Mouse (Mus musculus) spleen, adult 2 months (tissue): ENCODE data around the gene Ctps2. TPM values are rescaled to one million over a fixed set of nuclear protein-coding genes. Genes with fewer than 3 reads are reported as not detected.

Experiments used
- DNase-seq, 2 experiments: peaks; one replicate each; pipeline versions ENCODE4 v3.0.0 to v3.0.0-alpha.2; 2012 to 2021; ENCODE audit warnings: low spot score in 2 of 2, low read depth in 1 of 2
- H3K27ac ChIP-seq: fragments of 200-500 bp; 2 replicates; pipeline ENCODE4 v1.5.1; 2012; ENCODE audit warnings: low read length, inconsistent platforms; ENCODE audit not compliant: insufficient read depth
- H3K27me3 ChIP-seq: fragments of 200-500 bp; 2 replicates; pipeline ENCODE4 v1.6.1; 2012; ENCODE audit warnings: mild to moderate bottlenecking, moderate library complexity, low read length, inconsistent platforms; ENCODE audit not compliant: control insufficient read depth, insufficient read depth
- H3K36me3 ChIP-seq: fragments of 200-500 bp; 2 replicates; pipeline ENCODE4 v1.6.1; 2012; ENCODE audit warnings: mild to moderate bottlenecking, low read length, inconsistent platforms; ENCODE audit not compliant: control insufficient read depth, insufficient read depth
- H3K4me1 ChIP-seq: fragments of 200-500 bp; 2 replicates; pipeline ENCODE4 v1.6.1; 2011; ENCODE audit warnings: inconsistent platforms; ENCODE audit not compliant: control insufficient read depth, insufficient read depth, insufficient read length
- H3K4me3 ChIP-seq: fragments of 200-500 bp; 2 replicates; pipeline ENCODE4 v1.5.1; 2011; ENCODE audit warnings: mild to moderate bottlenecking, inconsistent platforms; ENCODE audit not compliant: insufficient read depth, insufficient read length; ENCODE audit errors: extremely low read depth
- CTCF ChIP-seq: fragments of 200-500 bp; IDR thresholded peaks from 2 replicates; pipeline ENCODE4 v1.5.1; 2011; ENCODE audit warnings: mild to moderate bottlenecking, inconsistent platforms; ENCODE audit not compliant: insufficient read depth, insufficient read length, insufficient replicate concordance; ENCODE audit errors: extremely low read depth
- POLR2A ChIP-seq: fragments of 200-500 bp; IDR thresholded peaks from 2 replicates; pipeline ENCODE4 v1.6.1; 2011; ENCODE audit warnings: low read depth, low read length, inconsistent platforms
- WGBS: fragments of 180-500 bp; shearing (Covaris S2); methylation state at CpG from one replicate; pipeline ENCODE4 v1.1.7; 2018; 5-methylcytosine and 5-hydroxymethylcytosine counted together
- polyA plus RNA-seq: library from polyadenylated mRNA; depleted of rRNA; stranded (reverse); fragments of >200 nt; gene quantifications from 2 replicates; pipeline ENCODE4 v1.2.3, GENCODE M21; 2012

Gene Ctps2
- polyA plus RNA-seq, 1 experiment, result 11.0 TPM

GRCm38 (mm10) chrX:162931467-162931866, 30.4 kb downstream of the Ctps2 start:
- TF ChIP-seq POLR2A (no peak), CTCF (no peak)
- Histone ChIP-seq H3K36me3 (peaks cover 11% of the 10 kb centered on the region), H3K4me3 (no peak overlapping the region), H3K27me3 (no peaks in the 10 kb centered on the region), H3K4me1 (no peaks in the 10 kb centered on the region), H3K27ac (no peak overlapping the region)
- DNase-seq, result no peak
- WGBS, result 88% methylated on average over 2 of the region's 2 CpGs

DNA sequence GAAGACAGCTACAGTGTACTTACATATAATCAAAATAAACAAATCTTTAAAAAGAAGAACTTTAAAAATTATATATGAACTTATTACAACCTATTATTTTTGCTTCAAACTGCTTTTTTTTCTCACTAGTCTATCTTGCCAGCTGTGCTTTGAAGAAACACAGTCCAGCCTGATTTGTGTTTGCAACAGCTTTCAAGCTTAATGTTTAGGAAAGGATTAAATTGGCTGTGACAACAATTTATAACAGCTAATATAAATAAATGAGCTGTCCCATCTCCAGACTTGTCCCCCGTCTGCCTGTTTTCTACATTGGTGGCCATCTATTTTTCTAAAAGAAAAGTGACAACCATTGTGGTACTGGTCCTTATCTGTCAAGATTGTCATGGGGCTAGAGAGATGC, 41.0 kb downstream of the Ctps2 start:
- no peaks in the 10 kb centered on the region for H3K27me3 ChIP-seq
- no peak overlapping the region for H3K4me3 ChIP-seq
- no peak for DNase-seq
- peaks cover 3% of the 10 kb centered on the region for H3K36me3 ChIP-seq
- H3K27ac ChIP-seq, result no peak overlapping the region
- 90% methylated on average over 1 of the region's 1 CpGs for WGBS
- no peak for TF ChIP-seq POLR2A
- no peak for TF ChIP-seq CTCF
- no peaks in the 10 kb centered on the region for H3K4me1 ChIP-seq

DNA sequence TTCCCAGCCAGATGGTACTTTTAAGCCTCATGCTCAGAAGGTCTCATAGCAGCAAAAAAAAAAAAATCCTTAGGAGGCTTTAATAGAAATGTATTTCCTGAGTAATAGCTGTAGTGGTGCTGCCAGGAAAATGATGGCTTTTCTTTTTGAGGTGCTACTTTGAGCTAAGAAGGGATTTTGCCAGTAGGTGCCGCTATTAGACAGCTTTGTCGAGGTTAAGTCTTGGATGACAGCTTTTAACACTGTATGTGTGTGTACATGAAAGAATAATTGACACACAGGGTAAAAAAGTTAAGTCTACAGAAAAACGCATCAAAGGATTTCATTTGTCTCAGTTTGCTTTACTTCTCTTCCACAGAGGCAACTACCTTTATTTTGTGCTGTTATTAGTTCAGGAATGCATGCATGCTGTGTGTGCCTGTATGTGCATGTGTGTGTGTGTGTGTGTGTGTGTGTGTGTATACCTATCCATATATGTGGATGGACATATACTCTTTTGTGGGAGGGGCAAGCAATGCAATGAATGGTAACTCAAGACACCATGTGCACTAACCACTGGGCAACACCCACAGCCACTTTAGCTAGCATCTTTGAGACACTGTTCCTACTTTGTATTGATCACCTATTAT, 48.9 kb downstream of the Ctps2 start:
- no peak for TF ChIP-seq POLR2A
- no peak for TF ChIP-seq CTCF
- no peak for DNase-seq
- Histone ChIP-seq H3K27me3 (no peaks in the 10 kb centered on the region), H3K4me1 (no peaks in the 10 kb centered on the region), H3K27ac (no peak overlapping the region), H3K4me3 (no peak overlapping the region), H3K36me3 (no peaks in the 10 kb centered on the region)
- 40% methylated on average over 3 of the region's 3 CpGs for WGBS

DNA sequence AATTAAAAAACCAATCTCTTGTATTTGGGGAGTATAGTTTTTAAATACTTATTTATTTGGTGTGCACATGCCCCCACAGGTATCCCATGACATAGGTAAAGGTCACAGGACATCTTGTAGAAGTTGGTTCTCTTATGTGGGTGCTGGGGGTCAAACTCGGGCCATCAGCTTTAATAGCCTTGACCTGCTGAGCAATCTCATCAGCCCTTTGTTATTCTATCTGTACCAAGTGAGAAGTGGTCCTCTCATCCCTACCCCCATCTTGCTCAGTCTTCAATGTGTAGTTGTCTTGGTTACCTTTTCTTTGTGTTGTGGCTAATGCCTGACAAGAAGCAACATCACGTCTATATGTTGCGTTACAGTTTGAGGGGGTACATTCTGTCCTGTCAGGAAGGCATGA, 56.9 kb downstream of the Ctps2 start:
- Histone ChIP-seq H3K27me3 (no peaks in the 10 kb centered on the region), H3K27ac (no peak overlapping the region), H3K4me3 (no peak overlapping the region), H3K36me3 (no peaks in the 10 kb centered on the region; the same call in 1 of the 2 replicates), H3K4me1 (no peaks in the 10 kb centered on the region)
- no peak for DNase-seq
- TF ChIP-seq CTCF (no peak), POLR2A (no peak)
- 92% methylated on average over 3 of the region's 3 CpGs for WGBS

GRCm38 (mm10) chrX:162963840-162964239, 62.8 kb downstream of the Ctps2 start:
- H3K4me1 ChIP-seq, result no peaks in the 10 kb centered on the region
- H3K36me3 ChIP-seq, result no peaks in the 10 kb centered on the region; the same call in 1 of the 2 replicates
- H3K4me3 ChIP-seq, result no peak overlapping the region
- 82% methylated on average over 4 of the region's 4 CpGs for WGBS
- H3K27me3 ChIP-seq, result no peaks in the 10 kb centered on the region
- DNase-seq, result no peak
- TF ChIP-seq POLR2A (no peak), CTCF (no peak)
- no peak overlapping the region for H3K27ac ChIP-seq

- no peak for DNase-seq
- WGBS, result 74% methylated on average over 3 of the region's 3 CpGs
- no peaks in the 10 kb centered on the region for H3K4me1 ChIP-seq
- no peak within 1 kb of the TSS for H3K4me3 ChIP-seq
- no peaks in the 10 kb centered on the region for H3K27me3 ChIP-seq
- no peak for TF ChIP-seq POLR2A
- no peak for TF ChIP-seq CTCF
- H3K27ac ChIP-seq, result no peak within 1 kb of the TSS
- H3K36me3 ChIP-seq, result no peaks in the 10 kb centered on the region; the same call in 1 of the 2 replicates
Observed at GRCm38 (mm10) chrX:162964383-162964782, 63.3 kb downstream of the Ctps2 start, which contains the start of gene S100g. Gene S100g, minus strand, starts transcription at chrX:162964599.

DNA sequence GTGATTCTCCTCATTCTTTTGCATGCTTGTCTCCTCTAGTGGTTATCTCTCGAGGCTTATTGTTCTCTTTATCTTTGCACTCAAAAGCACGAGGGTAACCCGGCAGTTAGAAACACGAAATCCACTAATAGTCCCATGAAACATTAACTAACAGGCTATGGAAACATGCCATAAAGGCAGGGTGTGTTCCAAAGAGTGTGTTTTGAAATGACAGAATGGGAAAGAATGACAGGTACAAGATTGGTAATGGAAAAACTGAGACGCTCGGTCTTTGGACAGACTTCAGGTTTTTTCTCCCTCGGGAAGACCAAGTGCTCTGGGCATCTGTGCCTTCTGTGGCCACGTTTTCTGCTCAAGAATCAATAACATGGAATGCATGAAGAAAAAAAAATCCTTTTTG, 66.4 kb downstream of the Ctps2 start:
- H3K4me1 ChIP-seq, result no peaks in the 10 kb centered on the region
- WGBS, result 83% methylated on average over 8 of the region's 8 CpGs
- DNase-seq, result no peak
- no peak overlapping the region for H3K4me3 ChIP-seq
- no peaks in the 10 kb centered on the region for H3K36me3 ChIP-seq
- no peak overlapping the region for H3K27ac ChIP-seq
- no peaks in the 10 kb centered on the region for H3K27me3 ChIP-seq
- TF ChIP-seq CTCF (no peak), POLR2A (no peak)
